Mouse (Mus musculus) forebrain, embryonic 13.5 days (tissue): ENCODE data around the gene Btbd8. TPM values are rescaled to one million over a fixed set of nuclear protein-coding genes. Genes with fewer than 3 reads are reported as not detected.
A peak's percentile ranks its signal among the peaks of the same experiment; 100 is the strongest.

Experiments used
- ATAC-seq: fragments of 200-750 bp; cut with Nextera tagmentation; 2 replicates; pipeline ENCODE4 v1.8.0; 2017
- H3K27ac ChIP-seq: fragments of 300-500 bp; sonication (generic); 2 replicates; pipeline ENCODE4 v1.5.1; 2015; ENCODE audit warnings: inconsistent platforms, mild to moderate bottlenecking, moderate library complexity
- H3K27me3 ChIP-seq: fragments of 300-500 bp; sonication (generic); 2 replicates; pipeline ENCODE4 v1.6.1; 2015; ENCODE audit warnings: mild to moderate bottlenecking, inconsistent platforms
- H3K36me3 ChIP-seq: fragments of 300-500 bp; sonication (generic); 2 replicates; pipeline ENCODE4 v1.6.1; 2015; ENCODE audit warnings: mild to moderate bottlenecking, inconsistent platforms; ENCODE audit not compliant: poor library complexity, severe bottlenecking
- H3K4me1 ChIP-seq: fragments of 300-500 bp; sonication (generic); 2 replicates; pipeline ENCODE4 v1.6.1; 2015; ENCODE audit warnings: inconsistent platforms
- H3K4me2 ChIP-seq: fragments of 300-500 bp; sonication (generic); 2 replicates; pipeline ENCODE4 v1.6.1; 2015; ENCODE audit warnings: inconsistent platforms, mild to moderate bottlenecking, moderate library complexity
- H3K4me3 ChIP-seq: fragments of 300-500 bp; sonication (generic); 2 replicates; pipeline ENCODE4 v1.5.1; 2015; ENCODE audit warnings: mild to moderate bottlenecking, inconsistent platforms
- H3K9ac ChIP-seq: fragments of 300-500 bp; sonication (generic); 2 replicates; pipeline ENCODE4 v1.6.1; 2015; ENCODE audit warnings: mild to moderate bottlenecking, inconsistent platforms
- H3K9me3 ChIP-seq: fragments of 300-500 bp; sonication (generic); replicated peaks from 2 replicates; pipeline ENCODE4 v1.6.1; 2016; ENCODE audit warnings: inconsistent platforms
- WGBS: fragments of 180-500 bp; shearing (Covaris S2); methylation state at CpG from one replicate; pipeline ENCODE4 v1.1.7; 2015; 5-methylcytosine and 5-hydroxymethylcytosine counted together
- polyA plus RNA-seq: library from polyadenylated mRNA; unstranded; fragments of >200 nt; fragmentation: Nextera tagmentation; extraction: Ambion mirVana; gene quantifications from 2 replicates; pipeline ENCODE4 v1.2.1, GENCODE M21; 2015

The Btbd8 gene
- polyA plus RNA-seq, 1 experiment from 2014 or later: 14.5 TPM

GRCm38 (mm10) chr5:107421676-107422075 is 16.1 kb upstream of the Btbd8 start:
- Histone ChIP-seq H3K36me3 (no peaks in the 10 kb centered on the region), H3K4me1 (no peaks in the 10 kb centered on the region), H3K4me3 (no peak overlapping the region), H3K4me2 (no peak overlapping the region), H3K27ac (0 out of 2 replicates have a peak overlapping the region, but pooled peaks have one; percentile 12), H3K9ac (no peak overlapping the region), H3K9me3 (no peaks in the 10 kb centered on the region), H3K27me3 (no peaks in the 10 kb centered on the region)
- no peak for ATAC-seq
- WGBS: 54% methylated on average over 1 of the region's 1 CpGs

- Histone ChIP-seq H3K4me2 (no peak within 1 kb of the TSS), H3K36me3 (no peaks in the 10 kb centered on the region), H3K9me3 (no peaks in the 10 kb centered on the region), H3K27ac (no peak within 1 kb of the TSS), H3K4me1 (no peaks in the 10 kb centered on the region), H3K27me3 (0 out of 2 replicates have a peak, but pooled peaks cover 4% of the 10 kb centered on the region), H3K4me3 (no peak within 1 kb of the TSS), H3K9ac (no peak within 1 kb of the TSS)
- WGBS: 79% methylated on average over 3 of the region's 3 CpGs
- ATAC-seq: no peak
These were observed 6.5 kb upstream of the Btbd8 start, which contains the start of gene Lpcat2b for GRCm38 (mm10) chr5:107431249-107431648. Lpcat2b (plus strand) TSS chr5:107431549.

GRCm38 (mm10) chr5:107434001-107434400 is 3.8 kb upstream of the Btbd8 start:
- no peaks in the 10 kb centered on the region for H3K36me3 ChIP-seq
- H3K27me3 ChIP-seq: 0 out of 2 replicates have a peak, but pooled peaks cover 3% of the 10 kb centered on the region
- H3K4me1 ChIP-seq: peaks cover 7% of the 10 kb centered on the region; the same call in 1 of the 2 replicates
- no peak overlapping the region for H3K27ac ChIP-seq
- H3K9ac ChIP-seq: no peak overlapping the region
- ATAC-seq: no peak
- H3K9me3 ChIP-seq: no peaks in the 10 kb centered on the region
- WGBS: 88% methylated on average over 5 of the region's 5 CpGs
- no peak overlapping the region for H3K4me2 ChIP-seq
- no peak overlapping the region for H3K4me3 ChIP-seq

GRCm38 (mm10) chr5:107436185-107436584 is 1.6 kb upstream of the Btbd8 start:
- Histone ChIP-seq H3K36me3 (no peaks in the 10 kb centered on the region), H3K9ac (no peak overlapping the region), H3K4me3 (no peak overlapping the region), H3K9me3 (no peaks in the 10 kb centered on the region), H3K4me1 (peaks cover 7% of the 10 kb centered on the region; the same call in 1 of the 2 replicates), H3K27me3 (no peaks in the 10 kb centered on the region), H3K4me2 (no peak overlapping the region), H3K27ac (no peak overlapping the region)
- 93% methylated on average over 6 of the region's 6 CpGs for WGBS
- ATAC-seq: no peak

- H3K4me1 ChIP-seq: peaks cover 7% of the 10 kb centered on the region; the same call in 1 of the 2 replicates
- peak overlapping the region; percentile 63; the same call in 1 of the 2 replicates for H3K4me2 ChIP-seq
- H3K36me3 ChIP-seq: no peaks in the 10 kb centered on the region
- WGBS: 78% methylated on average over 6 of the region's 6 CpGs
- no peak overlapping the region for H3K4me3 ChIP-seq
- H3K9ac ChIP-seq: no peak overlapping the region
- H3K9me3 ChIP-seq: no peaks in the 10 kb centered on the region
- H3K27me3 ChIP-seq: no peaks in the 10 kb centered on the region
- ATAC-seq: no peak
- no peak overlapping the region for H3K27ac ChIP-seq
These were observed 1.1 kb upstream of the Btbd8 start for GRCm38 (mm10) chr5:107436587-107437209.

- peak; percentile 9; the same call in 1 of the 2 replicates for ATAC-seq
- Histone ChIP-seq H3K9ac (peak overlapping the region; percentile 89), H3K27ac (peak overlapping the region; percentile 79; the same call in 1 of the 2 replicates), H3K9me3 (no peaks in the 10 kb centered on the region), H3K4me2 (peak overlapping the region; percentile 63), H3K36me3 (no peaks in the 10 kb centered on the region), H3K27me3 (no peaks in the 10 kb centered on the region), H3K4me3 (peak overlapping the region; percentile 79), H3K4me1 (peaks cover 7% of the 10 kb centered on the region; the same call in 1 of the 2 replicates)
- 23% methylated on average over 7 of the region's 7 CpGs for WGBS
These were observed 556 bp downstream of the Btbd8 start for GRCm38 (mm10) chr5:107438353-107438752.

- no peak for ATAC-seq
- Histone ChIP-seq H3K36me3 (no peaks in the 10 kb centered on the region), H3K27ac (no peak overlapping the region), H3K27me3 (no peaks in the 10 kb centered on the region), H3K9me3 (no peaks in the 10 kb centered on the region), H3K4me3 (no peak overlapping the region), H3K9ac (no peak overlapping the region), H3K4me1 (peaks cover 7% of the 10 kb centered on the region; the same call in 1 of the 2 replicates), H3K4me2 (no peak overlapping the region)
- 84% methylated on average over 5 of the region's 5 CpGs for WGBS
These were observed 4.1 kb downstream of the Btbd8 start for GRCm38 (mm10) chr5:107441881-107442280.

- no peaks in the 10 kb centered on the region for H3K4me1 ChIP-seq
- ATAC-seq: no peak
- WGBS: 89% methylated on average over 4 of the region's 4 CpGs
These were observed 6.5 kb downstream of the Btbd8 start for GRCm38 (mm10) chr5:107444251-107444650.

GRCm38 (mm10) chr5:107447977-107448376 is 10.2 kb downstream of the Btbd8 start:
- H3K27me3 ChIP-seq: no peaks in the 10 kb centered on the region
- H3K9me3 ChIP-seq: no peaks in the 10 kb centered on the region
- H3K27ac ChIP-seq: no peak overlapping the region
- H3K9ac ChIP-seq: no peak overlapping the region
- no peak overlapping the region for H3K4me3 ChIP-seq
- no peaks in the 10 kb centered on the region for H3K4me1 ChIP-seq
- WGBS: 94% methylated on average over 4 of the region's 4 CpGs
- H3K36me3 ChIP-seq: no peaks in the 10 kb centered on the region
- ATAC-seq: no peak
- no peak overlapping the region for H3K4me2 ChIP-seq

More at GRCm38 (mm10) chr5:107444251-107444650, 6.5 kb downstream of the Btbd8 start:
- no peak overlapping the region for H3K9ac ChIP-seq
- H3K27me3 ChIP-seq: no peaks in the 10 kb centered on the region
- H3K9me3 ChIP-seq: no peaks in the 10 kb centered on the region
- no peak overlapping the region for H3K4me3 ChIP-seq
- no peaks in the 10 kb centered on the region for H3K36me3 ChIP-seq
- no peak overlapping the region for H3K4me2 ChIP-seq
- no peak overlapping the region for H3K27ac ChIP-seq

- no peaks in the 10 kb centered on the region for H3K36me3 ChIP-seq
- H3K4me3 ChIP-seq: no peak overlapping the region
- H3K9ac ChIP-seq: no peak overlapping the region
- H3K4me1 ChIP-seq: no peaks in the 10 kb centered on the region
- no peak for ATAC-seq
- no peaks in the 10 kb centered on the region for H3K27me3 ChIP-seq
- H3K4me2 ChIP-seq: no peak overlapping the region
- H3K27ac ChIP-seq: no peak overlapping the region
- WGBS: 90% methylated on average over 4 of the region's 4 CpGs
- no peaks in the 10 kb centered on the region for H3K9me3 ChIP-seq
These were observed 11.0 kb downstream of the Btbd8 start for GRCm38 (mm10) chr5:107448784-107449183.

- WGBS: 93% methylated on average over 5 of the region's 5 CpGs
These were observed 11.8 kb downstream of the Btbd8 start for GRCm38 (mm10) chr5:107449620-107450019.

GRCm38 (mm10) chr5:107450299-107450698 is 12.5 kb downstream of the Btbd8 start:
- H3K27me3 ChIP-seq: no peaks in the 10 kb centered on the region
- no peaks in the 10 kb centered on the region for H3K4me1 ChIP-seq
- no peak overlapping the region for H3K4me2 ChIP-seq
- WGBS: 96% methylated on average over 5 of the region's 5 CpGs
- no peaks in the 10 kb centered on the region for H3K36me3 ChIP-seq
- no peaks in the 10 kb centered on the region for H3K9me3 ChIP-seq
- no peak overlapping the region for H3K27ac ChIP-seq
- no peak for ATAC-seq
- H3K4me3 ChIP-seq: no peak overlapping the region
- H3K9ac ChIP-seq: no peak overlapping the region

More at GRCm38 (mm10) chr5:107449620-107450019, 11.8 kb downstream of the Btbd8 start:
- Histone ChIP-seq H3K4me3 (no peak overlapping the region), H3K4me1 (no peaks in the 10 kb centered on the region), H3K4me2 (no peak overlapping the region), H3K27ac (no peak overlapping the region), H3K27me3 (no peaks in the 10 kb centered on the region), H3K9me3 (no peaks in the 10 kb centered on the region), H3K9ac (no peak overlapping the region), H3K36me3 (no peaks in the 10 kb centered on the region)
- no peak for ATAC-seq
